Mouse (Mus musculus): ENCODE measurements around the gene Defb29.

DNA sequence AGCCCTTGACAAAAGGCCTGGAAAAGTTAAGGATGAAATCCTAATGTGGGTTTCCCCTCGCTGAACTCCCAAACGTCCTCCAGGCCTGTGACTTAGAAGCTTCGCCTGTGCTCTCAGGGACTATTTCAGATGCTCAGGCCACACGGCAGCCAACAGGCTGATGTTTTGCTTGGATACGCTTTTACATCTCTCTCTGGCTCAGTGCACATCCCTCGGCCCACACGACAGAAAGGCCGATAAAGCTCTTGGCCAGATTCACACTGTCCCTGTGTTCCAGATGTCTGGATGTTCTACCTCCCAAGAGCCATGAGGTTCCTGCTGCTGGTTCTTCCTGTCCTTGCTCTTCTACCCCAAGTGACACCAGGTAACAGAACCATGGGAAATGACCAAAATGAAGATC is 33.6 kb upstream of the Defb29 start:
- TF ChIP-seq CTCF (IDR thresholded peaks at IDR 0.05; ENCODE audit: borderline replicate concordance, insufficient read depth, low read depth, low read length), result no peak
- TF ChIP-seq POLR2A (IDR thresholded peaks at IDR 0.05; ENCODE audit: borderline replicate concordance, insufficient read depth, low read length), result no peak

Measured in cerebellum, adult 2 months (tissue).